Mouse (Mus musculus): ENCODE data around the gene Pigz.

- TF ChIP-seq CTCF (IDR thresholded peaks at IDR 0.05; ENCODE audit: low read depth, low read length): no peak
- no peak for TF ChIP-seq TAL1 (conservative IDR thresholded peaks at IDR 0.05; ENCODE audit: low read depth, low read length)
- no peak for TF ChIP-seq POLR2AphosphoS5 (IDR thresholded peaks at IDR 0.05; ENCODE audit: insufficient replicate concordance, low read depth, low read length)
These were observed 2.9 kb downstream of the Pigz start for GRCm38 (mm10) chr16:31936568-31936967.

Data from G1E (cell line).